Mouse (Mus musculus): ENCODE results near the gene Syn3.

GRCm38 (mm10) chr10:86386232-86386631, 112.5 kb downstream of the Syn3 start:
- TF ChIP-seq POLR2A (IDR thresholded peaks at IDR 0.05; ENCODE audit: low read depth, low read length) (no peak), CTCF (conservative IDR thresholded peaks at IDR 0.05; ENCODE audit: insufficient read depth, insufficient read length, low read depth, low read length) (no peak)
